Mouse (Mus musculus): ENCODE measurements around the gene Polr3h. TPM values are rescaled to one million over a fixed set of nuclear protein-coding genes. Genes with fewer than 3 reads are reported as not detected.
A peak's percentile ranks its signal among the peaks of the same experiment; 100 is the strongest.

Gene Polr3h
- polyA plus RNA-seq, 1 experiment: 8.6 TPM

GRCm38 (mm10) chr15:81966062-81966829, 40.2 kb upstream of the Polr3h start:
- Histone ChIP-seq H3K36me3 (ENCODE audit: control insufficient read depth, insufficient read depth, low read length) (no peaks in the 10 kb centered on the region), H3K27ac (ENCODE audit: insufficient read depth, low read length) (no peak overlapping the region), H3K27me3 (ENCODE audit: control insufficient read depth, insufficient read depth, low read length) (no peaks in the 10 kb centered on the region), H3K4me3 (ENCODE audit: extremely low read depth, insufficient read depth, insufficient read length) (no peak overlapping the region), H3K4me1 (ENCODE audit: control insufficient read depth, insufficient read depth, insufficient read length) (no peaks in the 10 kb centered on the region)
- TF ChIP-seq CTCF (IDR thresholded peaks at IDR 0.05; ENCODE audit: extremely low read depth, insufficient read depth, insufficient read length, insufficient replicate concordance) (no peak), POLR2A (IDR thresholded peaks at IDR 0.05; ENCODE audit: low read depth, low read length) (no peak)
- 77% methylated on average over 14 of the region's 14 CpGs for WGBS
- no peak for DNase-seq (ENCODE audit: low read depth in 1 of 2, low spot score in 2 of 2)

GRCm38 (mm10) chr15:81964980-81965545, 39.0 kb upstream of the Polr3h start:
- Histone ChIP-seq H3K4me3 (ENCODE audit: extremely low read depth, insufficient read depth, insufficient read length) (no peak overlapping the region), H3K36me3 (ENCODE audit: control insufficient read depth, insufficient read depth, low read length) (no peaks in the 10 kb centered on the region), H3K27me3 (ENCODE audit: control insufficient read depth, insufficient read depth, low read length) (no peaks in the 10 kb centered on the region), H3K27ac (ENCODE audit: insufficient read depth, low read length) (no peak overlapping the region), H3K4me1 (ENCODE audit: control insufficient read depth, insufficient read depth, insufficient read length) (no peaks in the 10 kb centered on the region)
- WGBS: 74% methylated on average over 4 of the region's 4 CpGs
- DNase-seq (ENCODE audit: low read depth in 1 of 2, low spot score in 2 of 2): no peak
- TF ChIP-seq POLR2A (IDR thresholded peaks at IDR 0.05; ENCODE audit: low read depth, low read length) (no peak), CTCF (IDR thresholded peaks at IDR 0.05; ENCODE audit: extremely low read depth, insufficient read depth, insufficient read length, insufficient replicate concordance) (no peak)

GRCm38 (mm10) chr15:81964262-81964661, 38.2 kb upstream of the Polr3h start:
- H3K4me3 ChIP-seq (ENCODE audit: extremely low read depth, insufficient read depth, insufficient read length): no peak overlapping the region
- no peak overlapping the region for H3K27ac ChIP-seq (ENCODE audit: insufficient read depth, low read length)
- 56% methylated on average over 1 of the region's 1 CpGs for WGBS
- H3K4me1 ChIP-seq (ENCODE audit: control insufficient read depth, insufficient read depth, insufficient read length): no peaks in the 10 kb centered on the region
- TF ChIP-seq POLR2A (IDR thresholded peaks at IDR 0.05; ENCODE audit: low read depth, low read length): no peak
- TF ChIP-seq CTCF (IDR thresholded peaks at IDR 0.05; ENCODE audit: extremely low read depth, insufficient read depth, insufficient read length, insufficient replicate concordance): no peak
- no peaks in the 10 kb centered on the region for H3K36me3 ChIP-seq (ENCODE audit: control insufficient read depth, insufficient read depth, low read length)
- no peak for DNase-seq (ENCODE audit: low read depth in 1 of 2, low spot score in 2 of 2)
- H3K27me3 ChIP-seq (ENCODE audit: control insufficient read depth, insufficient read depth, low read length): no peaks in the 10 kb centered on the region

GRCm38 (mm10) chr15:81961078-81961451, 35.0 kb upstream of the Polr3h start:
- peak overlapping the region; percentile 56 for H3K4me3 ChIP-seq (ENCODE audit: extremely low read depth, insufficient read depth, insufficient read length)
- no peak overlapping the region for H3K27ac ChIP-seq (ENCODE audit: insufficient read depth, low read length)
- TF ChIP-seq POLR2A (IDR thresholded peaks at IDR 0.05; ENCODE audit: low read depth, low read length): no peak
- TF ChIP-seq CTCF (IDR thresholded peaks at IDR 0.05; ENCODE audit: extremely low read depth, insufficient read depth, insufficient read length, insufficient replicate concordance): no peak
- no peaks in the 10 kb centered on the region for H3K4me1 ChIP-seq (ENCODE audit: control insufficient read depth, insufficient read depth, insufficient read length)
- H3K27me3 ChIP-seq (ENCODE audit: control insufficient read depth, insufficient read depth, low read length): no peaks in the 10 kb centered on the region
- no peaks in the 10 kb centered on the region for H3K36me3 ChIP-seq (ENCODE audit: control insufficient read depth, insufficient read depth, low read length)
- 0% methylated on average over 6 of the region's 8 CpGs for WGBS
- no peak for DNase-seq (ENCODE audit: low read depth in 1 of 2, low spot score in 2 of 2)

GRCm38 (mm10) chr15:81960171-81961077, 34.4 kb upstream of the Polr3h start, which contains the start of gene Pmm1:
TSS of gene Pmm1 (minus strand) at chr15:81960930.
- H3K27ac ChIP-seq (ENCODE audit: insufficient read depth, low read length): peak within 1 kb of the TSS; percentile 35; the same call in 1 of the 2 replicates
- TF ChIP-seq CTCF (IDR thresholded peaks at IDR 0.05; ENCODE audit: extremely low read depth, insufficient read depth, insufficient read length, insufficient replicate concordance) (peak; percentile 56; the same call in 1 of the 2 replicates), POLR2A (IDR thresholded peaks at IDR 0.05; ENCODE audit: low read depth, low read length) (no peak)
- DNase-seq (ENCODE audit: low read depth in 1 of 2, low spot score in 2 of 2): peak; percentile 95 to 100
- under 1% methylated on average over 77 of the region's 77 CpGs for WGBS
- H3K36me3 ChIP-seq (ENCODE audit: control insufficient read depth, insufficient read depth, low read length): peaks cover 1% of the 10 kb centered on the region; the same call in 1 of the 2 replicates
- no peaks in the 10 kb centered on the region for H3K4me1 ChIP-seq (ENCODE audit: control insufficient read depth, insufficient read depth, insufficient read length)
- H3K27me3 ChIP-seq (ENCODE audit: control insufficient read depth, insufficient read depth, low read length): no peaks in the 10 kb centered on the region
- H3K4me3 ChIP-seq (ENCODE audit: extremely low read depth, insufficient read depth, insufficient read length): peak within 1 kb of the TSS; percentile 66

- Histone ChIP-seq H3K27me3 (ENCODE audit: control insufficient read depth, insufficient read depth, low read length) (no peaks in the 10 kb centered on the region), H3K27ac (ENCODE audit: insufficient read depth, low read length) (no peak overlapping the region), H3K4me1 (ENCODE audit: control insufficient read depth, insufficient read depth, insufficient read length) (no peaks in the 10 kb centered on the region), H3K4me3 (ENCODE audit: extremely low read depth, insufficient read depth, insufficient read length) (no peak overlapping the region), H3K36me3 (ENCODE audit: control insufficient read depth, insufficient read depth, low read length) (peaks cover 5% of the 10 kb centered on the region; the same call in 1 of the 2 replicates)
- 88% methylated on average over 3 of the region's 3 CpGs for WGBS
- no peak for DNase-seq (ENCODE audit: low read depth in 1 of 2, low spot score in 2 of 2)
- TF ChIP-seq POLR2A (IDR thresholded peaks at IDR 0.05; ENCODE audit: low read depth, low read length) (no peak), CTCF (IDR thresholded peaks at IDR 0.05; ENCODE audit: extremely low read depth, insufficient read depth, insufficient read length, insufficient replicate concordance) (no peak)
Observed at GRCm38 (mm10) chr15:81958906-81959305, 32.9 kb upstream of the Polr3h start.

Measured in spleen, adult 2 months (tissue).